Mouse (Mus musculus) myocyte (in vitro differentiated cells): ENCODE results near the gene Klhl8.

ENCODE experiments used
- CEBPB ChIP-seq: IDR thresholded peaks from 2 replicates; pipeline ENCODE4 v1.6.1; 2011; ENCODE audit warnings: mild to moderate bottlenecking, moderate library complexity; ENCODE audit not compliant: poor library complexity, insufficient read depth, severe bottlenecking
- E2F4 ChIP-seq: IDR thresholded peaks from one replicate; pipeline ENCODE4 v1.6.1; 2011; ENCODE audit warnings: mild to moderate bottlenecking, control low read depth, moderate library complexity; ENCODE audit not compliant: insufficient read depth
- MAX ChIP-seq: IDR thresholded peaks from one replicate; pipeline ENCODE4 v1.6.1; 2011; ENCODE audit warnings: low read depth, mild to moderate bottlenecking, control low read depth
- MYOD1 ChIP-seq, 3 experiments: IDR thresholded peaks; one replicate each; pipeline ENCODE4 v1.6.1; 2011; ENCODE audit warnings: control low read depth in 2 of 3, low read depth in 2 of 3, mild to moderate bottlenecking in 2 of 3, moderate library complexity in 1 of 3; ENCODE audit not compliant: insufficient read length in 2 of 3, control insufficient read depth in 1 of 3
- MYOG ChIP-seq, 3 experiments: IDR thresholded peaks; one replicate each; pipeline ENCODE4 v1.6.1; 2011; ENCODE audit warnings: control low read depth in 2 of 3, low read depth in 2 of 3, mild to moderate bottlenecking in 2 of 3; ENCODE audit not compliant: insufficient read length in 2 of 3, control insufficient read depth in 1 of 3, insufficient read depth in 1 of 3
- POLR2A ChIP-seq: IDR thresholded peaks from one replicate; pipeline ENCODE4 v1.6.1; 2011; ENCODE audit warnings: low read depth, mild to moderate bottlenecking, control low read depth, moderate library complexity; ENCODE audit not compliant: insufficient read length
- POLR2AphosphoS2 ChIP-seq: IDR thresholded peaks from one replicate; pipeline ENCODE4 v1.6.1; 2011; ENCODE audit warnings: low read depth, control low read depth; ENCODE audit not compliant: insufficient read length
- SRF ChIP-seq: IDR thresholded peaks from one replicate; pipeline ENCODE4 v1.6.1; 2011; ENCODE audit warnings: low read depth; ENCODE audit not compliant: control insufficient read depth, insufficient read length
- TCF12 ChIP-seq: IDR thresholded peaks from one replicate; pipeline ENCODE4 v1.6.1; 2011; ENCODE audit warnings: mild to moderate bottlenecking, control low read depth; ENCODE audit not compliant: poor library complexity, insufficient read depth, severe bottlenecking
- TCF3 ChIP-seq: IDR thresholded peaks from one replicate; pipeline ENCODE4 v1.6.1; 2011; ENCODE audit warnings: low read depth, control low read depth; ENCODE audit not compliant: insufficient read length
- USF1 ChIP-seq: IDR thresholded peaks from one replicate; pipeline ENCODE4 v1.6.1; 2011; ENCODE audit warnings: low read depth, mild to moderate bottlenecking, control low read depth, moderate library complexity

DNA sequence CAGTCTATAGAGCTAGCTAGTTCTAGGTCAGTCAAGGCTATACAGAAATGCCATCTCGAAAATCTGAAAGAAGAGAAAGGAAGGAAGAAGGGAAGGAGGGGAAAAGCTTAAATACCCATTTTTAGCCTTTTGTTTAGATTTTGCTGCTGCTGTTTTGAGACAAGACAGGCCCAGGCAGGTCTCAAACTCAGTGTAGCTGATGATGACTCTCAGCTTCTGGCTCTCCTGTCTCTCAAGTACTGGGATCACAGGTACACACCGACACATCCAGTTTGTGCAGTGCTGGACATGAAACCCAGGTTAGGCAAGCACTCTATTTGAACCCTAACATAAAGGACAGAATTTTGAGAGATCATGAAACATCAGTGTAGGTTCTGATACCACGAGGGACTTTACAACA, 1.6 kb downstream of the Klhl8 start:
- TF ChIP-seq MYOG (IDR thresholded peaks at IDR 0.05; ENCODE audit: control insufficient read depth in 1 of 3, insufficient read depth in 1 of 3, insufficient read length in 2 of 3, low read depth in 2 of 3): no peak
- TF ChIP-seq POLR2A: no peak
- no peak for TF ChIP-seq TCF12
- no peak for TF ChIP-seq SRF
- TF ChIP-seq MAX: no peak
- no peak for TF ChIP-seq CEBPB
- TF ChIP-seq USF1: no peak
- TF ChIP-seq POLR2AphosphoS2: no peak
- TF ChIP-seq MYOD1 (IDR thresholded peaks at IDR 0.05; ENCODE audit: control insufficient read depth in 1 of 3, insufficient read length in 2 of 3, low read depth in 2 of 3): no peak
- TF ChIP-seq TCF3: no peak
- TF ChIP-seq E2F4: no peak
